Mouse (Mus musculus): ENCODE results near the gene P4hb. TPM values are rescaled to one million over a fixed set of nuclear protein-coding genes. Genes with fewer than 3 reads are reported as not detected.

P4hb gene
- polyA plus RNA-seq (2015; fragmentation: Nextera tagmentation; extraction: Ambion mirVana): 253 and 286 TPM in 2 replicates

DNA sequence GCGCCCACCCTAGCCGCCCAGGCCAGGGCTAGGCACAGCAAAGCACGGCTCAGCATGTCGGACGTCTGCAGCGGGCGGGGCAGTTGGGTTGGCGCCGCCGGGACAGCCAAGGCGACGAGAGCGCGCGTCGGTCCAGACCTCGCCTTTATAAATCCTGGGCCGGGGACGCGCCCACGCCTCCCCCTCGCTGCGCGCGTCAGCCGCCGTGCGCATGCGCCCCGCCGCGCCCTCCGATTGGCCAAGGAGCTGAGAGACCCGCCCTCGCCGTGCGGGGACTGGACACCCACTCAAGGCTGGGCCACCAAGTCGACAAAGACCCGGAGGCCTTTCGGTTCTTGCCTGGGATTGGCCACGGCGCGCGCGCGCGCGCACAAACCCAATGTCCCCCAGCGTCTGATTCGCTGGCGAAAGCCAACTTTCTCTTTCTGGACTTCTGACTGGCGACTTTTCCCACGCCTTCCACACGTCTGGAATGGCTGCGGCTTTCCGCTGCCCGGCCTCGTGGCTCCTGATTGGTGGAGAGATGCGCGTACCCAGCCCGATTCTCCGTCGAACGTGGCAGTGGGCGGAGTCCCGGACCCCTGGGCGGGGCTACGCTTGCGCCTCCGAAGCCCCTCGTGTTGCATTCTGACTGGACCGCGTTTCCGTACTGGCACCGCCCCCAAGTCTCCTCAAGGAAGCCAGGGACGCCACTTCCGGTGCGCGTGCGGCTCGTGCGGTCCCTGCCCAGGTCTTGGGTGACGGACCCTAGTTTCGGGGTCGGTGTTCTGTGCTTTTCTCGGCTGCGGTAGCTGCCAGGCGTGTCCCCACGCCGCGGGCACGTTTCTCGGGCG, at the start of gene P4hb:
P4hb (minus strand) TSS at position 502 of the 833 bp plus-strand sequence.
- Histone ChIP-seq H3K4me1 (peaks cover 23% of the 10 kb centered on the region), H3K36me3 (ENCODE audit: poor library complexity, severe bottlenecking) (peaks cover 45% of the 10 kb centered on the region), H3K9ac (peak within 1 kb of the TSS; percentile 84), H3K9me3 (replicated peaks) (no peaks in the 10 kb centered on the region), H3K4me3 (peak within 1 kb of the TSS; percentile 80), H3K27me3 (no peaks in the 10 kb centered on the region), H3K4me2 (peak within 1 kb of the TSS; percentile 87), H3K27ac (peak within 1 kb of the TSS; percentile 86)
- peak; percentile 96 for ATAC-seq
- WGBS: under 1% methylated on average over 94 of the region's 94 CpGs

DNA sequence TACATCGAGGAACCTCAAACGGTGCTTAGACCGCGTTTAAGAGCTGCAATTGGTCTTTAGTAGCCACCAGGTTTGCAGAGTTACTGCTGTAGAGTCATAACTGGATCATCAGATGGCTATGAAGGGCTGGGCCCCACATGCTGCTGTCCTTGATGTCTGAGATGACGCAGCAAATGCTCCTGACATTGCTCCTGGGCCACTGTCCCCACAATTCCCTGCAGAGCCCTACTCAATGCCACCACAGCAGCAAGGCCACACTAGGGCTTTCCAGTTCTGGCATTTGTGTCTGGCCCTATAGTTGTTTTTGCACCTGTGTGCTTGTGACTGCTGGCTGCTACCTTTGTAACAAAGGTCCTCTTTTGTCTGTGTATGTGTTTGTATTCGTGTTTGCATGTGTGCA, 49.8 kb upstream of the P4hb start:
- no peak overlapping the region for H3K4me2 ChIP-seq
- H3K36me3 ChIP-seq (ENCODE audit: poor library complexity, severe bottlenecking): peaks cover 65% of the 10 kb centered on the region
- no peaks in the 10 kb centered on the region for H3K9me3 ChIP-seq (replicated peaks)
- peaks cover 23% of the 10 kb centered on the region for H3K4me1 ChIP-seq
- no peak overlapping the region for H3K4me3 ChIP-seq
- no peak overlapping the region for H3K27ac ChIP-seq
- no peaks in the 10 kb centered on the region for H3K27me3 ChIP-seq
- ATAC-seq: no peak
- WGBS: 94% methylated on average over 6 of the region's 6 CpGs
- H3K9ac ChIP-seq: no peak overlapping the region

DNA sequence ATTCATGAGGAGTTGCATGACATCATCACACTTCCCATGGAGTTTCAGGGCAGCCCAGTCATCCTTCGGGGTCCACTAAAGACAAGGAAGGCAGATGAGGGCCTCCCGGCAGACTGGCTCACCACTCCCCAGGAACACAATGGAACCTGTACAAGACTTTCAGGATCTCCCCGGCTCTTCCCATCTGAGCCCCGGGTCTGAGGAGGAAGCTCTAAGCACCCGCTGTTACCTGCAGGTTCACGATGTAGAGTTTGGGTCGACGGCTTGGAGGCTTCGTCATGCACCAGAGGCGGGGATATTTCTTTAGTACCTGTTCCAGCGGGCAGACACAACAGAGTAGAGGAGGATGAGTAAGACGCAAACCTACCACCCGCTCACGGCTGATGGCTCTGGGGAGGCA, 47.1 kb upstream of the P4hb start:
- peaks cover 59% of the 10 kb centered on the region for H3K36me3 ChIP-seq (ENCODE audit: poor library complexity, severe bottlenecking)
- H3K4me1 ChIP-seq: peaks cover 33% of the 10 kb centered on the region
- 95% methylated on average over 14 of the region's 14 CpGs for WGBS

DNA sequence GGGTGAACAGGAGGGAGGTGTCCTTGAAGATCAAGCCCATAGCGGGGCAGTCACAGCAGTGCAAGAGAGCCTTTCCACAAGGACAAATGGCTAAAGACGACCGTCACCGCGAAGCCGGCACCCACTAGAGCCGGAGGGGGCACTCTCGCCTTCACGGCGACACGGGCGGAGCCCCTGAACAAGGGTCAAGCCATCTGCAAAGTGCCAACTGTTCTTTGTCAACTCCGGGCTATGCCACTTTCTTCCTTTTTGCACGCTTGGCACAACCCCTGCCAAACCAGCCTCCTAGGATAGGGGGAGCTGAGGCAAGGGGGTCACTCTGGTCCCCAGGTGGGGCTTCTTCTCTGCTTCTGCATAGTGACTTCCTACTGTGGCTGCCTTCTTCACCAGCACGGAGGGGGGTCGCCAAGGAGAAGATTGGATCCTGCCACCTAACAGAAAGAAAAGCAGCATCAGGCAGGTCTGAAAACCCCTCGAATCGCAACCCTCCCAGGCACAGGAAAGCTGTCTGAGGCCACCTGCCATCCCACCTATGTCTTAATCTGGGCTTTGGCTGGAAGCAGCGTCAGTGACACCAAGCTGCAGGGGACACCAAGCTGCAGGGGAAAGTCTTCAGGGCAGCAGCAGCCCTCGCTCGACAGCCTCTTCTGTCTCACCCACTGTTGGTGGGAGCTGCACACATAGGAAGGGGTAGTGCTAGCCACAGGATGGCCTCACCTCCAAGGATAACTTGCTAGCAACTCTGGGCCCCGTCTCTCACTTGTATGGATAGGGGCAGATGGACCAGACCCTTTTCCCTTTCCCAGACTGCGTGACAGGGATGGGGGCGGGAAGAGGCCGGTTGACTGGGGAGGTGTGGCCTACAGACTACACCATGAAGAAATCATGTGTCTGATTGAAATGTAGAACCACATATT, 45.8 kb upstream of the P4hb start:
- no peaks in the 10 kb centered on the region for H3K9me3 ChIP-seq (replicated peaks)
- peaks cover 26% of the 10 kb centered on the region for H3K4me1 ChIP-seq
- peaks cover 67% of the 10 kb centered on the region for H3K36me3 ChIP-seq (ENCODE audit: poor library complexity, severe bottlenecking)
- WGBS: 96% methylated on average over 25 of the region's 25 CpGs
- peak overlapping the region; percentile 73; the same call in 1 of the 2 replicates for H3K27ac ChIP-seq
- H3K9ac ChIP-seq: no peak overlapping the region
- no peak overlapping the region for H3K4me3 ChIP-seq
- no peaks in the 10 kb centered on the region for H3K27me3 ChIP-seq
- no peak for ATAC-seq
- no peak overlapping the region for H3K4me2 ChIP-seq

More for the DNA sequence above, 47.1 kb upstream of the P4hb start:
- Histone ChIP-seq H3K27me3 (no peaks in the 10 kb centered on the region), H3K9me3 (replicated peaks) (no peaks in the 10 kb centered on the region), H3K4me3 (no peak overlapping the region), H3K9ac (no peak overlapping the region), H3K4me2 (no peak overlapping the region), H3K27ac (no peak overlapping the region)
- no peak for ATAC-seq

DNA sequence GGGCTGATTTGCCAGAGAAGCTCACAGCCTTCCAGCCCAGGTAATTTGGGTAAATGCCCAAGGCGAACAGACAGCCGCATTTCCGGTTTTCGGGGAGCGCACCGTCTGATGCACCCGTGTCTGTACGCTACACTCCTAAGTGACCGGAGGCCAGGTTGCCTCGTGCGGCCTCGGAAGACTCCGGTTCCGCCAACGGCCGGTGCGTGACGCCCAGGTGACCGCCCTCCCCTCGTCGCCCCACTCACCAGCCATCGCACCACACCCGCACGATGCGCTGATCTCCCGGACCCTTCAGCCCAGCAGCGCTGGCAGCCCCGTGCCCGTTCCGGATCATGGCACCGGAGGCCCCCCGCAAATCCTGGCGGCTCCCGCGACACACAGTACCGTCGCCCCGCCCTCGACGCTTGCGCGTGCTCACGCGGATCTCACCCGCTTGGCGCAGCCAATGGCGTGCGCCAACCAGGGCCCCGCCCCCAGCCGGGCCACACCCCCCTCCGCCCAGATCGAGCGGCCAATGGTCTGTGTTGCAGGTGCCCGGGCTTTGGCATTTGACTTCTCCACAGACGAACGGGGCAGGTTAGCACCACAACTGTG, 44.6 kb upstream of the P4hb start, which contains the start of gene Pcyt2:
Pcyt2 (minus strand) TSS at position 418 of the 594 bp plus-strand sequence.
- Histone ChIP-seq H3K9me3 (replicated peaks) (no peaks in the 10 kb centered on the region), H3K4me3 (peak within 1 kb of the TSS; percentile 85), H3K36me3 (ENCODE audit: poor library complexity, severe bottlenecking) (peaks cover 71% of the 10 kb centered on the region), H3K27ac (peak within 1 kb of the TSS; percentile 73), H3K4me1 (peaks cover 18% of the 10 kb centered on the region), H3K9ac (peak within 1 kb of the TSS; percentile 87), H3K4me2 (peak within 1 kb of the TSS; percentile 88), H3K27me3 (no peaks in the 10 kb centered on the region)
- ATAC-seq: peak; percentile 95
- WGBS: under 1% methylated on average over 56 of the region's 56 CpGs

DNA sequence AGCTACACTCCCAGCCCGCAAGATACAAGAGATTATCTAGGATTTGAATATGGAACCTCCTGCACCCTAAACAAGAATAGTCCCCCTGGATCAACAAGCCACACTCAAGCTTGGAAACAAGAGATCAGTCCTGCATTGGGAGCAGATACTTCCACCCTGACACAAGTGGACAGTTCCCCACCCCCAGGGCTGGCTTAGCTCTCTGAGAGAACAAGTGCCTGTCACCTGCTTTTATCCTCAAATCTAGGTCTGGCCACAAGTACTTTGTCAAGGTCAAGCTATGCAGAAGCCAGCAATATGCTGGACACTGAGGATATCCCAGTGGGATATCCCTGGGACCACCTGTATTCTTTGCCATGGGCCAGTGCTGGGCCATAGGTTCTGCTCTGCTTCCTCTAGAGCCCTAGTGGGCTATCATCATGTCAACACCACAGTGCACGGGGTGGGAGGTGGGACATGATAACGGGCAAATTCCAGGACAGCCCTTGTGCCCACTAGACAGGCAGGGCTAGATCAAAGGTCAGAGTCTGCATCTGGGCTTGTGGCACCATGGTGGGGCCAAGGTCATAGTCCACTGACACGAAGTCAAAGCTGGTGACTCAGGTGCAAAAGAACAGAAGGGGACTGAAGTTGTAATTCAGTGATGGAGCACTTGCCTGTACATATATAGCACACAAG, 43.7 kb upstream of the P4hb start:
- H3K9ac ChIP-seq: peak overlapping the region; percentile 87
- H3K9me3 ChIP-seq (replicated peaks): no peaks in the 10 kb centered on the region
- H3K4me2 ChIP-seq: peak overlapping the region; percentile 88
- ATAC-seq: no peak
- H3K36me3 ChIP-seq (ENCODE audit: poor library complexity, severe bottlenecking): peaks cover 72% of the 10 kb centered on the region
- peak overlapping the region; percentile 73; the same call in 1 of the 2 replicates for H3K27ac ChIP-seq
- no peaks in the 10 kb centered on the region for H3K27me3 ChIP-seq
- peak overlapping the region; percentile 85 for H3K4me3 ChIP-seq
- peaks cover 18% of the 10 kb centered on the region for H3K4me1 ChIP-seq
- 56% methylated on average over 4 of the region's 4 CpGs for WGBS

DNA sequence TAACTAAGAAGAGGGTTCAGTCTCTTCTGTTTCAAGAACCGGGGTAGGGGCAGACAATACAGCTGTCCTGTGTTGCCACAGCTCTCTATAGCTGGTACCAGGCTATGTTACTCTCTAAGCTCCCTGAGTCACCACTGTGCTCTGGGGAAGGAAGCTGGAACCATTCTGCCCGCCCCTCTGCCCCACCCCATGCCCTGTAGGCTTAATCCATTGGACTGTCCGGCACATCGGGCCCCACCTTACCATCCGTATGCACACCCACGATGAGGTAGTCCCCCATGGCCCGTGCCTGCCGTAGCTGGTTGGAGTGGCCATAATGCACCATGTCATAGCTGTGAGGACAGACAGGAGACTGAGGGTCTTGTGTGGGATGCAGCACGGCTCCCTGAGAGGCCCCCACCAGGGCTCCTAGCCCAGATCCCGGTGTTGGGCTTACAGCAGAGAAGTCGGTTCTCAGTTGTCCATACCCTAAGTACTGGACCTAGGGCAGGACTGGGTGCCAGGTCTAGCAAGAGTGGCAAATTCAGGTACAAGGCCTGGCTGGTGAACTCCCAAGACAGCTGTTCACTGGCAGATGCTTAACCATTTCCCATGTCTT, 42.7 kb upstream of the P4hb start:
- 92% methylated on average over 11 of the region's 11 CpGs for WGBS
- peak overlapping the region; percentile 88; the same call in 1 of the 2 replicates for H3K4me2 ChIP-seq

DNA sequence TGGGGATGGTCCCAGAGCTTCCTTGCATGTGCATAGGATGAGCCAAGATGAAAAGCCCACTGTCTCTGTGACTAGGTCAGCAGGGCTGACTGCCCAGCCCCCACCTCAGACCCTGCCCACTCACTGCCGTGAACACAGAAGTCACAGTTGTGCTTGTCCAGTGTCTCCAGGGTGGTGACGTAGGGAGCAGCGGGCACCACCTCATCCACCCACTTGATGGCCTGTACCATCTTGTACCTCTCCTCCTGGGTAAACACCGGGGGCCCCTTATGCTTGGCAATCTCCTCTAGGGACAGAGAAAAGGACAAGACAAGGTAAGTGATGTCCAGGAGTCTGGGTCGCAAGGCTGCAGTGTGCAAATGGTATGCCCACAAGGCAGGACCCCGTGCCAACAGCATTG, 42.1 kb upstream of the P4hb start:
- Histone ChIP-seq H3K27ac (no peak overlapping the region), H3K4me2 (no peak overlapping the region), H3K9me3 (replicated peaks) (no peaks in the 10 kb centered on the region), H3K4me3 (no peak overlapping the region), H3K4me1 (peaks cover 18% of the 10 kb centered on the region), H3K9ac (no peak overlapping the region), H3K36me3 (ENCODE audit: poor library complexity, severe bottlenecking) (peaks cover 72% of the 10 kb centered on the region), H3K27me3 (no peaks in the 10 kb centered on the region)
- 92% methylated on average over 6 of the region's 6 CpGs for WGBS
- no peak for ATAC-seq

More for the DNA sequence above, 42.7 kb upstream of the P4hb start:
- H3K36me3 ChIP-seq (ENCODE audit: poor library complexity, severe bottlenecking): peaks cover 72% of the 10 kb centered on the region
- no peak for ATAC-seq
- H3K9me3 ChIP-seq (replicated peaks): no peaks in the 10 kb centered on the region
- H3K27me3 ChIP-seq: no peaks in the 10 kb centered on the region
- no peak overlapping the region for H3K9ac ChIP-seq
- H3K4me3 ChIP-seq: no peak overlapping the region
- H3K27ac ChIP-seq: no peak overlapping the region
- H3K4me1 ChIP-seq: peaks cover 18% of the 10 kb centered on the region

DNA sequence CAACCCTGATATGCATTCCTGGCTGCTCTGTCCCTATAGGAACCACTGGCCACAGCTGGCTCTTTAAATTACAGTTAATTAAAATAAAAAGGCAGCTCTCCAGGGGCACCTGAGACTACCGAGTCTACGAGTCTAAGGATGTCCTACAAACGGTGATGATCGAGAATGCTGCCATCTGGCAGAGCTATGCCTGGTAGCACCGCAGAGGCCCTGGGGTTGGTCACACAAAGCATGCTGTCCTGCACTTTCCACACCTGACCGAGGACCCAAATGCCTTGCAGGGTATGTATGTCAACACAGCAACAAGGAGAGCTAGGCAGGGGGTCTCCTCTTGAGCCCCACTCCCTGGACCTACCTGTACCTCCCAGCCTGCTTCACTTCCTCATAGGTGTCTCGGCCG, 40.9 kb upstream of the P4hb start:
- 88% methylated on average over 8 of the region's 8 CpGs for WGBS
- H3K9me3 ChIP-seq (replicated peaks): no peaks in the 10 kb centered on the region
- no peak overlapping the region for H3K27ac ChIP-seq
- no peak overlapping the region for H3K9ac ChIP-seq
- ATAC-seq: no peak
- 0 out of 2 replicates have a peak, but pooled peaks cover 4% of the 10 kb centered on the region for H3K27me3 ChIP-seq
- H3K4me2 ChIP-seq: no peak overlapping the region
- no peak overlapping the region for H3K4me3 ChIP-seq
- H3K36me3 ChIP-seq (ENCODE audit: poor library complexity, severe bottlenecking): peaks cover 71% of the 10 kb centered on the region
- peaks cover 22% of the 10 kb centered on the region for H3K4me1 ChIP-seq

DNA sequence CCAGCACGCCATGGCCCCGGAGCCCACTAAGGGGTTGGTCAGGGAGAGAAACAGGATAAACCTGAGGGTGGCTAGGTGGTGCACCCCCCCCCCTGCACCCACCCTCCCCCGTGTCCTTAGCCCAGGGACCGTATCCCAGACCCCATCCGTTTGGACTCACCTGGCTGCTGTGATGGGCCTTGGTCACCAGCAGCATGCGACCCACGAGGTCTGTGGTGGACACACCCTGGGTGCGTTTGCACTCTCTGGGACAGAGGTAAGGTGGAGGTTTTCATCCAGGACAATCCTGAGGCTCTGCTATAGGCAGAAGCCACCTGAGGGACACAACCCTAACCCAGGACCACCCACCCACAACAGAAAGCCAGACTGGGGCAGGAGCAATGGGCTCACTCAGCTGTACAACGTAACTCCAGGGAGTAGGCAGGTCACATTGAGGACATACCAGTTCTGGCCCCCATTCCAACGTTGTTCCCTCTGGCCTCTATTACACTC, 40.5 kb upstream of the P4hb start:
- WGBS: 95% methylated on average over 10 of the region's 10 CpGs
- peaks cover 26% of the 10 kb centered on the region for H3K4me1 ChIP-seq
- no peaks in the 10 kb centered on the region for H3K9me3 ChIP-seq (replicated peaks)
- H3K9ac ChIP-seq: no peak overlapping the region
- no peak overlapping the region for H3K27ac ChIP-seq
- ATAC-seq: no peak
- no peak overlapping the region for H3K4me2 ChIP-seq
- peaks cover 66% of the 10 kb centered on the region for H3K36me3 ChIP-seq (ENCODE audit: poor library complexity, severe bottlenecking)
- H3K27me3 ChIP-seq: peaks cover 8% of the 10 kb centered on the region
- no peak overlapping the region for H3K4me3 ChIP-seq

DNA sequence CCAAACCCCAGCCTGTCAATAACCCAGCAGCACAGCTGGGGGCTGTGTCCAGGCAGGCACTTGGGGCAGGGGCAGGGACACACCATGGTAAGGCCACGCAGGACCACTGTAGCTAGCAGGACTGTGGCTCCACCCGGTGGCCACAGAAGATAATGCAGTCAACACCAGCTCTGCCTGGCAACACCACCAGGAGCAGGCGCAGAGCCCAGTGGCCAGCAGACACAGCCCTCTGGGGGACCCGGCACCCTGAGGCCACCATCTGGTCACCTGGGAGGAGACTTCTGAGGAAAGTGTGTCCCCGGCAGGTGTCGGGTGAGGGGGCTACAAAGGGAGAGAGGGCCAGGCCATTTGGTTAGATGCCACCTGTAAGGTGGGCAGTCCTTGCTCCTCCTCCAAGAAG, 39.7 kb upstream of the P4hb start:
- peaks cover 61% of the 10 kb centered on the region for H3K36me3 ChIP-seq (ENCODE audit: poor library complexity, severe bottlenecking)
- H3K4me1 ChIP-seq: peaks cover 30% of the 10 kb centered on the region
- ATAC-seq: 0 out of 2 replicates have a peak, but pooled peaks have one; percentile 16

More for the DNA sequence above, 39.7 kb upstream of the P4hb start:
- 42% methylated on average over 6 of the region's 6 CpGs for WGBS
- H3K27ac ChIP-seq: no peak overlapping the region
- no peak overlapping the region for H3K4me3 ChIP-seq
- no peak overlapping the region for H3K4me2 ChIP-seq
- no peak overlapping the region for H3K9ac ChIP-seq
- no peaks in the 10 kb centered on the region for H3K9me3 ChIP-seq (replicated peaks)
- H3K27me3 ChIP-seq: peaks cover 14% of the 10 kb centered on the region
